Mouse (Mus musculus): ENCODE results near the gene Tmem270. TPM values are rescaled to one million over a fixed set of nuclear protein-coding genes. Genes with fewer than 3 reads are reported as not detected.

Gene Tmem270
- polyA plus RNA-seq, 1 experiment from 2014 or later, result not detected

DNA sequence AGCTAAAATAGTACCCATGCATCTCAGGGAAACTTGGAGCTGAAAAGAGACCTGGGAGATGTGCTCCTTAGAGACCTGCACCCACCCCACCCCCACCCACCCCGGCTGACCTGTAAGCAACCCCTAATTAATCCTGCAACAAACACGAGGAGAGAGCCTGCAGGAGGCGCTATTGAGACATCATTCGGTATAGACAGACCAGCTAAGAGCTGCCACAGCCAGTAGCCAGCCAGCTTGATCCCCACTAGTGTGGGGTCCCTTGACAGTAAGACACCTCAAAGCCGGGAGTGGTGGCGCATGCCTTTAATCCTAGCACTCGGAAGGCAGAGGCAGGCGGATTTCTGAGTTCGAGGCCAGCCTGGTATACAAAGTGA, 26.4 kb upstream of the Tmem270 start:
- H3K27me3 ChIP-seq (ENCODE audit: insufficient read depth, low read length), result no peaks in the 10 kb centered on the region
- WGBS (ENCODE audit: insufficient replicate concordance), result 40% methylated on average over 9 of the region's 9 CpGs
- ATAC-seq (peak; percentile 62), DNase-seq (peak; percentile 89)
- TF ChIP-seq EP300 (IDR thresholded peaks at IDR 0.05; ENCODE audit: low read depth) (no peak), CTCF (IDR thresholded peaks at IDR 0.05; ENCODE audit: low read depth) (peak; percentile 72)
- peak overlapping the region; percentile 63 for H3K4me3 ChIP-seq (ENCODE audit: low read depth, low read length)
- peak overlapping the region; percentile 89; the same call in 1 of the 2 replicates for H3K27ac ChIP-seq (ENCODE audit: low read depth)
- H3K4me1 ChIP-seq (ENCODE audit: insufficient read depth), result 0 out of 2 replicates have a peak, but pooled peaks cover 8% of the 10 kb centered on the region
- H3K9me3 ChIP-seq (ENCODE audit: low read length), result no peaks in the 10 kb centered on the region
- H3K36me3 ChIP-seq (replicated peaks; ENCODE audit: insufficient read depth, low read length), result 0 out of 2 replicates have a peak, but pooled peaks cover 3% of the 10 kb centered on the region
- H3K4me2 ChIP-seq (ENCODE audit: low read depth, low read length), result peak overlapping the region; percentile 79
- peak overlapping the region; percentile 70 for H3K9ac ChIP-seq (replicated peaks)

GRCm38 (mm10) chr5:134932179-134932902, 25.8 kb upstream of the Tmem270 start, which contains the start of gene Mettl27:
Mettl27 (plus strand) TSS chr5:134932368.
- WGBS (ENCODE audit: insufficient replicate concordance), result 0% methylated on average over 41 of the region's 41 CpGs
- 0 out of 2 replicates have a peak, but pooled peaks cover 3% of the 10 kb centered on the region for H3K36me3 ChIP-seq (replicated peaks; ENCODE audit: insufficient read depth, low read length)
- no peaks in the 10 kb centered on the region for H3K27me3 ChIP-seq (ENCODE audit: insufficient read depth, low read length)
- peak; percentile 37; the same call in 1 of the 2 replicates for TF ChIP-seq EP300 (IDR thresholded peaks at IDR 0.05; ENCODE audit: low read depth)
- TF ChIP-seq CTCF (IDR thresholded peaks at IDR 0.05; ENCODE audit: low read depth), result peak; percentile 13; the same call in 1 of the 2 replicates
- no peaks in the 10 kb centered on the region for H3K9me3 ChIP-seq (ENCODE audit: low read length)
- DNase-seq (peak; percentile 91), ATAC-seq (peak; percentile 97)
- H3K4me2 ChIP-seq (ENCODE audit: low read depth, low read length), result peak within 1 kb of the TSS; percentile 79
- H3K4me1 ChIP-seq (ENCODE audit: insufficient read depth), result 0 out of 2 replicates have a peak, but pooled peaks cover 8% of the 10 kb centered on the region
- H3K9ac ChIP-seq (replicated peaks), result peak within 1 kb of the TSS; percentile 70
- H3K27ac ChIP-seq (ENCODE audit: low read depth), result peak within 1 kb of the TSS; percentile 89
- peak within 1 kb of the TSS; percentile 63 for H3K4me3 ChIP-seq (ENCODE audit: low read depth, low read length)

DNA sequence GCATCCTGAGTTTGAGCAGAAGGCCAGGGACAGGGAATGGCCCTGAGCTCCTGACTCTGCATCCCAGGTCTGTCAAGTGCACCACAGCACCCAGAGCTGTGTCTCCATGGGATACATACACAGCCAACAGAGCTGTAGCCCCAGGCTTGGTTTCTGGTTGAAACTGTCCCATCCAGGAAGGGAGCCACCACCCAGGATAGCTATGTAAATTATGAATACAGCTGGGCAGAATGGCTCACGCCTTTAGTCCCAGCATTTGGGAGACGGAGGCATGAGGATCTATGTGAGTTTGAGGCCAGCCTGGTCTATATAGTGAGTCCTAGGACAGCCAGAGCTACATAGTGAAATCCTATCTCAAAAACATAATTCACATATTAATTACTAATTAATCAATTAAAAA, 23.5 kb upstream of the Tmem270 start:
- Histone ChIP-seq H3K9me3 (ENCODE audit: low read length) (no peaks in the 10 kb centered on the region), H3K27me3 (ENCODE audit: insufficient read depth, low read length) (no peaks in the 10 kb centered on the region), H3K27ac (ENCODE audit: low read depth) (no peak overlapping the region), H3K9ac (replicated peaks) (no peak overlapping the region), H3K4me2 (ENCODE audit: low read depth, low read length) (no peak overlapping the region), H3K4me1 (ENCODE audit: insufficient read depth) (0 out of 2 replicates have a peak, but pooled peaks cover 8% of the 10 kb centered on the region), H3K4me3 (ENCODE audit: low read depth, low read length) (no peak overlapping the region), H3K36me3 (replicated peaks; ENCODE audit: insufficient read depth, low read length) (0 out of 2 replicates have a peak, but pooled peaks cover 3% of the 10 kb centered on the region)
- 81% methylated on average over 2 of the region's 2 CpGs for WGBS (ENCODE audit: insufficient replicate concordance)
- DNase-seq (no peak), ATAC-seq (no peak)
- TF ChIP-seq EP300 (IDR thresholded peaks at IDR 0.05; ENCODE audit: low read depth) (no peak), CTCF (IDR thresholded peaks at IDR 0.05; ENCODE audit: low read depth) (no peak)

DNA sequence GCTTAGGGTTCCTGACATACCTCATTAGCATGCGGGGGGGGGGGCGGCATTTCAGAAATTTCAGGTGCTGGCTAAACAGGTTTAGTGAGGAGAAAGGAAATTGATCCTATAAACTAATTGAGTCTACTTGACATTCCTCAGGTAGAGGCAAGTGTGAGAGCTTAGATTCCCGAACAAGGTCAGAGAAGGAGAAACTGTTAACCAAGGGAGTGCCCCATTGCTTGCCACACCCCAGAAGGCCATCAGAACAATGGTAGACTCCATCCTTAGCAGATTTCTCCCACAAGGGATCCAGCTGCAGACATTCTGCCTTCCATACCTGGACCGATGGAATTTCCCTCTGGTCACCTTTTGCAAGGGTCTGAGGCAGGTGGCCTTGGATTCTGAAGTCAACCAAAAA, 20.2 kb upstream of the Tmem270 start:
- no peaks in the 10 kb centered on the region for H3K36me3 ChIP-seq (replicated peaks; ENCODE audit: insufficient read depth, low read length)
- no peaks in the 10 kb centered on the region for H3K9me3 ChIP-seq (ENCODE audit: low read length)
- no peak overlapping the region for H3K9ac ChIP-seq (replicated peaks)
- TF ChIP-seq CTCF (IDR thresholded peaks at IDR 0.05; ENCODE audit: low read depth) (no peak), EP300 (IDR thresholded peaks at IDR 0.05; ENCODE audit: low read depth) (no peak)
- DNase-seq, result no peak
- no peak overlapping the region for H3K4me3 ChIP-seq (ENCODE audit: low read depth, low read length)
- H3K4me1 ChIP-seq (ENCODE audit: insufficient read depth), result peaks cover under 1% of the 10 kb centered on the region
- ATAC-seq, result no peak
- H3K27ac ChIP-seq (ENCODE audit: low read depth), result no peak overlapping the region
- no peak overlapping the region for H3K4me2 ChIP-seq (ENCODE audit: low read depth, low read length)
- WGBS (ENCODE audit: insufficient replicate concordance), result 65% methylated on average over 4 of the region's 4 CpGs
- H3K27me3 ChIP-seq (ENCODE audit: insufficient read depth, low read length), result no peaks in the 10 kb centered on the region

DNA sequence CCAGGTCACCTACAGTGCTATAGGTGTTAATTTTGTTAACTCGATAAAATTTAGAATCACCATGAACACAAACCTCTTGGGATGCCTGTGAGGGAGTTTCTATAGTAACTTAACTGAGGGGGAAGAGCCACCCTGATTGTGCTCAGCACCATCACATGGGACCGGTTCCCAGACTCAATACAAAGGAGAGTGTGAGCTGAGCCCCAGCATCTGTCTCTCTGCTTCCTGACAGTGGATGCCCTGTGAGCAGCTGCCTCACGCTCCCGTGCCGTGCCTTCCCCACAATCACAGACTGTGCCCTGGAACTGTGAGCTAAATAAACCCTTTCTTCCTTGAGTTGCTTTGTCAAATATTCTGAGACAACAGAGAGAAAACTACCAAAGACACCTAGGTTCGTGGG, 16.6 kb upstream of the Tmem270 start:
- ATAC-seq (no peak), DNase-seq (no peak)
- 66% methylated on average over 6 of the region's 6 CpGs for WGBS (ENCODE audit: insufficient replicate concordance)
- H3K27me3 ChIP-seq (ENCODE audit: insufficient read depth, low read length), result no peaks in the 10 kb centered on the region
- H3K9me3 ChIP-seq (ENCODE audit: low read length), result no peaks in the 10 kb centered on the region
- H3K4me1 ChIP-seq (ENCODE audit: insufficient read depth), result peaks cover 27% of the 10 kb centered on the region
- no peak for TF ChIP-seq CTCF (IDR thresholded peaks at IDR 0.05; ENCODE audit: low read depth)
- no peak for TF ChIP-seq EP300 (IDR thresholded peaks at IDR 0.05; ENCODE audit: low read depth)
- H3K9ac ChIP-seq (replicated peaks), result no peak overlapping the region
- H3K4me3 ChIP-seq (ENCODE audit: low read depth, low read length), result no peak overlapping the region
- no peaks in the 10 kb centered on the region for H3K36me3 ChIP-seq (replicated peaks; ENCODE audit: insufficient read depth, low read length)
- H3K4me2 ChIP-seq (ENCODE audit: low read depth, low read length), result no peak overlapping the region
- H3K27ac ChIP-seq (ENCODE audit: low read depth), result no peak overlapping the region

DNA sequence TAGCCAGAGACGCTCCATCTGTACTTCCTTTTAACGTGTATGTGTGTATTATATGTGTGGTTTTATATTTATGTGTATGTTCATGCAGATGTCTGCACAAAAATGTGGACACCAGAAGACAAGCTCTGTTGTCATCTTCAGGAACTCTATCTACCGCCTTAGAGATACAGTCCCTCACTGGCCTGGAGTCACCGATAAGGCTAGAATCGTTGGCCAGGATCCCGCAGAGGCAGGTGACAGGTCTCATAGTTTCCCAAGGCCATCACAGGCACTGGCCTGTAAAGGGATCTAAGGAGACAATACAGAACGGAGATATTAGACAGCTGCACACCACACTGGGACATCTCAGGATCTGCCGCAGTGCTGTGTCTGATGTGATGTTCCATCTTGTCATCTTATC, 14.6 kb upstream of the Tmem270 start:
- no peaks in the 10 kb centered on the region for H3K9me3 ChIP-seq (ENCODE audit: low read length)
- DNase-seq (peak; percentile 66), ATAC-seq (peak; percentile 24; the same call in 1 of the 2 replicates)
- peak overlapping the region; percentile 53 for H3K9ac ChIP-seq (replicated peaks)
- peaks cover 30% of the 10 kb centered on the region for H3K4me1 ChIP-seq (ENCODE audit: insufficient read depth)
- H3K4me3 ChIP-seq (ENCODE audit: low read depth, low read length), result no peak overlapping the region
- no peaks in the 10 kb centered on the region for H3K27me3 ChIP-seq (ENCODE audit: insufficient read depth, low read length)
- TF ChIP-seq EP300 (IDR thresholded peaks at IDR 0.05; ENCODE audit: low read depth) (peak; percentile 96), CTCF (IDR thresholded peaks at IDR 0.05; ENCODE audit: low read depth) (no peak)
- no peaks in the 10 kb centered on the region for H3K36me3 ChIP-seq (replicated peaks; ENCODE audit: insufficient read depth, low read length)
- 55% methylated on average over 8 of the region's 8 CpGs for WGBS (ENCODE audit: insufficient replicate concordance)
- H3K4me2 ChIP-seq (ENCODE audit: low read depth, low read length), result peak overlapping the region; percentile 16
- H3K27ac ChIP-seq (ENCODE audit: low read depth), result peak overlapping the region; percentile 93

Data from liver, postnatal 0 days (tissue).